Mouse (Mus musculus) kidney, adult 2 months (tissue): ENCODE results near the gene Tnxb.

Source experiments
- CTCF ChIP-seq: fragments of 200-500 bp; conservative IDR thresholded peaks from 2 replicates; pipeline ENCODE4 v1.5.1; 2011; ENCODE audit warnings: low read depth, mild to moderate bottlenecking, control low read depth, low read length, moderate library complexity, mixed read lengths; ENCODE audit not compliant: insufficient read depth, insufficient read length
- POLR2A ChIP-seq: fragments of 200-500 bp; IDR thresholded peaks from one replicate; pipeline ENCODE4 v1.6.1; 2011; ENCODE audit warnings: low read depth, low read length, control low read depth

DNA sequence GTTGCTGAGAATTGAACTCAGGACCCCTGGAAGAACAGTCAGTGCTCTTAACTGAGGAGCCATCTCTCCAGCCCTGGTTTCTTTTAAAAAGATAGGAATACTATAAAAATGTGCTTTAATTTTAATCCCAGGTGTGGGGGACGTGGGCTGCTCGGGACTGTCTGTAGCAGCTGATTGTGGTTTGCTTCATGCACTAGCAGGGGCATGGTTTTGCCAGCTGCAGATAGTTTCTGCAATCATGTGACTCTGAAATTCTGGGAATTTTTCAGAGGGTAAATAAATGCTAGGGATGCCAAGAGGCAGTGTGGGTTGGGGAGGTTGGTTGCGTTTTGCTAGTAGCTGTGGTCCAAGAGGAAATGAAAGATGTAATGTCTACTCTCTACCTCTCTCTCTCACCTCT is 28.4 kb upstream of the Tnxb start:
- no peak for TF ChIP-seq CTCF
- TF ChIP-seq POLR2A, result no peak
